Mouse (Mus musculus) cerebellum, postnatal 25 days (tissue): ENCODE data around the gene Iqcg.

Experiments
- DNase-seq, 2 experiments: peaks; one replicate each; pipeline ENCODE4 v3.0.0; 2021; ENCODE audit warnings: mixed read lengths in 2 of 2

Iqcg gene

DNA sequence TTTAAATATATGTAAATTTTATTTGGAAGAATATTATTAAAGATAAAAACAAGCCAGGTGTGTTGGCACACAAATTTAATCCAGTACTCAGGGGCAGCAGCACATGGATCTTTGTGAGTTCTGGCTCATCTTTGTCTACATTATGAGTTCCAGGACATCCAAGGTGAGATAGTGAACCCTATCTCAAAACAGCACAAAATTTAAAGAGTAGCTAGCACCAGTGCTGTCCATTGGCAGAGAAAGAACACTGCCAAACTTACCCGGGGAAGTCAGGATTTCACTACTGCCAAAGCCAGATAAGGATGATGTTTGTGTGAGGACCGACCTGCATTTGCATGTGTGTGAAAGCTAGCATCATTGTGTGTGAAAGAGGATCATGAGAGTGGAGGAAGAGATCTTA is 83.0 kb downstream of the Iqcg start:
- DNase-seq = no peak

DNA sequence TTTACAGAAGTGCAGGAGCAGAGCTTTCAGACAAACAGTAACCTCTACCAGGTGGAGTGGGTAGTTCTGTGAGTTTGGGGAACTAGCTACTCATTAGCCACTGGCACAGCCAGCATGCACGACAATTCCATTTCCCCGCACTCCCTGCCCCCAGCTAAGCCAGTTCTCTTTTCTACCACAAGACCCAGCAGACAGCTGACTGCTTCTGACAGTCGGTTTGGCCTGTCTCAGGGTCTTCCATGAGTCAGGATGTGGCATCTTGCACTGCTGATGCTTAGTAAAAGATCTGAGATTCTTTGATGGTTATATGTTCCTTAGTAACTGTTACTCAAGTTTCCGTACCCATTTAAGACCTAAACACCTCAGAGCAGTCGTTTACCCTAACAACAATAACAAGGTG is 83.5 kb downstream of the Iqcg start:
- DNase-seq = no peak
